Mouse (Mus musculus) stomach, embryonic 16.5 days (tissue): ENCODE measurements around the gene Iyd. TPM values are rescaled to one million over a fixed set of nuclear protein-coding genes. Genes with fewer than 3 reads are reported as not detected.

ENCODE experiments used
- ATAC-seq: fragments of 200-750 bp; cut with Nextera tagmentation; 2 replicates; pipeline ENCODE4 v1.8.0; 2017; ENCODE audit warnings: moderate number of reproducible peaks, moderate TSS enrichment; ENCODE audit not compliant: insufficient read depth, low FRiP score
- H3K27ac ChIP-seq: fragments of 300-500 bp; sonication (generic); 2 replicates; pipeline ENCODE4 v1.5.1; 2014; ENCODE audit warnings: low read length
- H3K27me3 ChIP-seq: fragments of 300-500 bp; sonication (generic); 2 replicates; pipeline ENCODE4 v1.6.1; 2014; ENCODE audit warnings: low read length, control low read depth, mixed read lengths; ENCODE audit not compliant: control insufficient read depth, insufficient read depth
- H3K36me3 ChIP-seq: fragments of 300-500 bp; sonication (generic); 2 replicates; pipeline ENCODE4 v1.6.1; 2014; ENCODE audit warnings: low read length; ENCODE audit not compliant: control insufficient read depth, insufficient read depth
- H3K4me1 ChIP-seq: fragments of 300-500 bp; sonication (generic); 2 replicates; pipeline ENCODE4 v1.6.1; 2014; ENCODE audit warnings: low read length, control low read depth, mixed read lengths; ENCODE audit not compliant: control insufficient read depth, insufficient read depth
- H3K4me2 ChIP-seq: fragments of 300-500 bp; sonication (generic); 2 replicates; pipeline ENCODE4 v1.6.1; 2014; ENCODE audit warnings: low read depth, low read length, mixed read lengths
- H3K4me3 ChIP-seq: fragments of 300-500 bp; sonication (generic); replicated peaks from 2 replicates; pipeline ENCODE4 v1.5.1; 2014; ENCODE audit warnings: mild to moderate bottlenecking, low read length
- H3K9ac ChIP-seq: fragments of 300-500 bp; sonication (generic); 2 replicates; pipeline ENCODE4 v1.6.1; 2014; ENCODE audit warnings: low read length
- H3K9me3 ChIP-seq: fragments of 300-500 bp; sonication (generic); replicated peaks from 2 replicates; pipeline ENCODE4 v1.6.1; 2016; ENCODE audit warnings: low read length, control low read depth; ENCODE audit not compliant: control insufficient read depth
- WGBS: fragments of 180-500 bp; shearing (Covaris S2); extraction: QIAGEN DNeasy Blood & Tissue Kit; methylation state at CpG from one replicate; pipeline ENCODE4 v1.1.7; 2014; 5-methylcytosine and 5-hydroxymethylcytosine counted together
- polyA plus RNA-seq: library from polyadenylated mRNA; unstranded; fragments of >200 nt; fragmentation: Nextera tagmentation; extraction: Ambion mirVana; gene quantifications from 2 replicates; pipeline ENCODE4 v1.2.1, GENCODE M21; 2015

The Iyd gene
- polyA plus RNA-seq, 1 experiment from 2014 or later = 14.3 TPM

- Histone ChIP-seq H3K9me3 (no peaks in the 10 kb centered on the region), H3K27ac (no peak overlapping the region), H3K4me3 (no peak overlapping the region), H3K4me1 (no peaks in the 10 kb centered on the region), H3K27me3 (no peaks in the 10 kb centered on the region; the same call in 1 of the 2 replicates), H3K36me3 (no peaks in the 10 kb centered on the region), H3K9ac (no peak overlapping the region), H3K4me2 (no peak overlapping the region)
- WGBS = 62% methylated on average over 4 of the region's 4 CpGs
- no peak for ATAC-seq
Observed at GRCm38 (mm10) chr10:3530661-3531060, 9.4 kb upstream of the Iyd start.

DNA sequence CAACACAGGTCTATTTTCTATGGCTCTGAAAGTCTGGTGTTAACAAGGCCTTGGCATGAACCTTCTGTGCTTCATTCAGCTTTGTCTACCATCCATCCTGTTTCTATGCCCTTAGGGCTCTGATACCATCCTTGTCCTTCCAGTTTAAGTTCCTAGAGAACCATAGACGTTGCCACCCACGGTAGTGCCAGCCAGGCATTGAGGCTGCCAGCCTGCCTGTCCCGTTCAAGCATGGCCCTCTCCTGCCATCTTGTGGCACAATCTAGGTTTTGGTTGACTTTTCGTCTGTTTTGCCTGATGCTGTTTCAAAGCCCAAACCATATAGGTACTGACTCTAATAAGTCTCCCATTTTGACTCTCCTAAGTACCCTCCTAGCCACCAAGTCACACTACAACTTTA is 8.7 kb upstream of the Iyd start:
- no peak overlapping the region for H3K4me2 ChIP-seq
- H3K9me3 ChIP-seq = no peaks in the 10 kb centered on the region
- WGBS = 6% methylated on average over 4 of the region's 4 CpGs
- H3K27me3 ChIP-seq = no peaks in the 10 kb centered on the region; the same call in 1 of the 2 replicates
- H3K36me3 ChIP-seq = no peaks in the 10 kb centered on the region
- H3K27ac ChIP-seq = no peak overlapping the region
- no peak for ATAC-seq
- H3K9ac ChIP-seq = no peak overlapping the region
- H3K4me1 ChIP-seq = no peaks in the 10 kb centered on the region
- H3K4me3 ChIP-seq = no peak overlapping the region

- no peak overlapping the region for H3K4me3 ChIP-seq
- H3K36me3 ChIP-seq = no peaks in the 10 kb centered on the region
- no peaks in the 10 kb centered on the region for H3K9me3 ChIP-seq
- no peaks in the 10 kb centered on the region; the same call in 1 of the 2 replicates for H3K27me3 ChIP-seq
- no peak overlapping the region for H3K27ac ChIP-seq
- WGBS = 1% methylated on average over 7 of the region's 7 CpGs
- no peak; the same call in 1 of the 2 replicates for ATAC-seq
- peaks cover 7% of the 10 kb centered on the region; the same call in 1 of the 2 replicates for H3K4me1 ChIP-seq
- H3K9ac ChIP-seq = no peak overlapping the region
- peak overlapping the region; percentile 37; the same call in 1 of the 2 replicates for H3K4me2 ChIP-seq
Observed at GRCm38 (mm10) chr10:3534445-3534844, 5.6 kb upstream of the Iyd start.

DNA sequence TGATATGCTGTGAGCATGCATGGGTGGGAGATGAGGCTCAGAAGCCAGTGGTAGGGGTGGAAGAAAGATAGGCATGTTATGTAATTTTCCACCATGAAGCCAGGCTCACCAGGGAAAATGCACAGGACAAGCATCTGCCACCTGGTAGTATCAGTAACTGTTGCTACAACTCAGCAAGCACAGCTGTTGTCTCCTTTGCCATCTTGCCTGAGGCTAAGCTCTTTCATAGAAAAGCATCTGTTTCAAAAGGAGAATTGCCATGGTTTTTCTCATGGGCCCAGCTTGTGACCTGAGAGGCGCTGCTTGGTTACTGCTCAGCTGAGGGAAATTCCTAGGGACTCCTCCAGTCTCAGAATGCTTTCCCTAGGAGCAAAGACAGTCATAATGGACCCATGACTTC is 3.7 kb upstream of the Iyd start:
- H3K9ac ChIP-seq = no peak overlapping the region
- 87% methylated on average over 1 of the region's 1 CpGs for WGBS
- no peak for ATAC-seq
- no peaks in the 10 kb centered on the region for H3K9me3 ChIP-seq
- H3K27me3 ChIP-seq = no peaks in the 10 kb centered on the region; the same call in 1 of the 2 replicates
- no peak overlapping the region for H3K4me2 ChIP-seq
- H3K27ac ChIP-seq = no peak overlapping the region
- no peaks in the 10 kb centered on the region for H3K36me3 ChIP-seq
- H3K4me3 ChIP-seq = no peak overlapping the region
- peaks cover 11% of the 10 kb centered on the region; the same call in 1 of the 2 replicates for H3K4me1 ChIP-seq

GRCm38 (mm10) chr10:3549384-3549783 is 9.3 kb downstream of the Iyd start:
- H3K36me3 ChIP-seq = no peaks in the 10 kb centered on the region
- WGBS = 32% methylated on average over 2 of the region's 2 CpGs
- no peak overlapping the region for H3K27ac ChIP-seq
- no peak overlapping the region for H3K4me2 ChIP-seq
- H3K4me3 ChIP-seq = no peak overlapping the region
- H3K27me3 ChIP-seq = no peaks in the 10 kb centered on the region
- no peak overlapping the region for H3K9ac ChIP-seq
- peaks cover 5% of the 10 kb centered on the region for H3K4me1 ChIP-seq
- ATAC-seq = peak; percentile 33; the same call in 1 of the 2 replicates
- H3K9me3 ChIP-seq = no peaks in the 10 kb centered on the region

DNA sequence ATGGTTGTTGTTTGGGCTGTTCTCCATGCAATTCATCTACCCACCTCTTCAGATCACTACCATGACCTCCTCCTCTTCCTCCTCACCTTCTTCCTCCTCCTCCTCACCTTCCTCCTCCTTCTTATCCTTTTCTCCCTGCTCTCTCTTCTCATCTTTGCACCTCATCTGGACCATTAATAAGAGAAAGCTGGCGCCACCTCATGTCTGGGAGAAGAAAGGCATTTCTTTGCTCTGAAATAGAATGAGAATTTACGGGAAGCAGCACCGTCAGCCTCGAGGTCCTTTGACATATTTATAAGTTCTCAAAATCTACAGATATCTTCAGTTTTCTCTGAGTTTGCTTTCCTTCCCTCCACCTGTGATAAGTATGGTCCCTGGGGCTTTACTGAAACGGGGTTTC is 15.1 kb downstream of the Iyd start:
- H3K36me3 ChIP-seq = no peaks in the 10 kb centered on the region
- no peak for ATAC-seq
- 57% methylated on average over 5 of the region's 5 CpGs for WGBS
- H3K27me3 ChIP-seq = no peaks in the 10 kb centered on the region
- H3K4me1 ChIP-seq = no peaks in the 10 kb centered on the region; the same call in 1 of the 2 replicates
- no peak overlapping the region for H3K4me2 ChIP-seq
- no peak overlapping the region for H3K27ac ChIP-seq
- no peaks in the 10 kb centered on the region for H3K9me3 ChIP-seq
- no peak overlapping the region for H3K4me3 ChIP-seq
- H3K9ac ChIP-seq = no peak overlapping the region

GRCm38 (mm10) chr10:3556538-3556937 is 16.5 kb downstream of the Iyd start:
- H3K9ac ChIP-seq = no peak overlapping the region
- H3K27ac ChIP-seq = peak overlapping the region; percentile 34; the same call in 1 of the 2 replicates
- WGBS = 65% methylated on average over 3 of the region's 3 CpGs

DNA sequence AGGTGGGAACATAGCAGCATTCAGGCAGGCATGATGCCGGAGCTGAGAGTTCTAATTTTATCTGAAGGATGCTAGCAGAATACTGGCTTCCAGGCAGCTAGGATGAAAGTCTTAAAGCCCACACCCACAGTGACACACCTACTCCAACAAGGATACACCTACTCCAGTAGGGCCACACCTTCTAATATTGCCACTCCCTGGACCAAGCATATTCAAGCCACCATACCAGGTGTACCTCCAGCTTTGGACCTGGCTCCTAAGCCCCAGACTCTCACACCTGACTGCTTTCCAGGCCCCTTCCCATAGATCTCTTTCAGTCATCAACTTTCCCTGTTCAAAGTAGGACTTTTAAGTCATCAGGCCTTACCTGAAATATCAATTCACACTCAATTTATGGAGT is 19.1 kb downstream of the Iyd start:
- H3K9ac ChIP-seq = no peak overlapping the region
- no peak for ATAC-seq
- H3K36me3 ChIP-seq = no peaks in the 10 kb centered on the region
- H3K4me3 ChIP-seq = no peak overlapping the region
- H3K4me1 ChIP-seq = no peaks in the 10 kb centered on the region
- H3K4me2 ChIP-seq = no peak overlapping the region
- H3K9me3 ChIP-seq = no peaks in the 10 kb centered on the region
- no peak overlapping the region for H3K27ac ChIP-seq
- no peaks in the 10 kb centered on the region for H3K27me3 ChIP-seq
- 85% methylated on average over 1 of the region's 1 CpGs for WGBS

More at GRCm38 (mm10) chr10:3556538-3556937, 16.5 kb downstream of the Iyd start:
- peak; percentile 64; the same call in 1 of the 2 replicates for ATAC-seq
- H3K4me3 ChIP-seq = no peak overlapping the region
- H3K27me3 ChIP-seq = no peaks in the 10 kb centered on the region
- H3K9me3 ChIP-seq = no peaks in the 10 kb centered on the region
- H3K4me1 ChIP-seq = no peaks in the 10 kb centered on the region
- H3K36me3 ChIP-seq = no peaks in the 10 kb centered on the region
- H3K4me2 ChIP-seq = no peak overlapping the region

DNA sequence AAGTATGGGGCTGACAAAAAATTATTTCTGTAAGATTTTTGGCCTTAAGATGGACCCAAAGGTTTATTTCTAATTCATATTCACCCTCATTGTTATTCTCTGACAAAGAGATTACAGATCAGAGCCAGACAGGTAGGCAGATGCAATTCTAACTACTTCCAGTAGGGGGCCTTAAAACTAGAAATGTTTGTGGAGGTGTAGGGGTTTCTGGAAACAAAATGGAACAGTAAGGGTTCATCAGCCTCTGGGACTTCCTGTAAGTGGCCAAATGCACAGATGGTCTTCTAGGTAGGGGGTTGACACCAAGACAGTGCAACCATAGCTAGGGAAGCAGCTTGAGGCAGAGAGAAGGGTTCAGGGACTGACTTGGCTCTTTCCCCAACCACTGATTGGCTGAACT is 22.1 kb downstream of the Iyd start:
- Histone ChIP-seq H3K27me3 (no peaks in the 10 kb centered on the region), H3K9me3 (no peaks in the 10 kb centered on the region), H3K4me1 (0 out of 2 replicates have a peak, but pooled peaks cover 3% of the 10 kb centered on the region), H3K4me2 (no peak overlapping the region), H3K4me3 (no peak overlapping the region), H3K27ac (no peak overlapping the region), H3K36me3 (no peaks in the 10 kb centered on the region), H3K9ac (no peak overlapping the region)
- no peak for ATAC-seq
